ENCODE assay signal across 8 mouse cellular contexts in genomic region chr3:132747036-132747435, GRCm38 (mm10).
A peak's percentile ranks its signal among the peaks of the same experiment; 100 is the strongest.
DNase-seq lines count a peak whose midpoint lies in the region; ATAC-seq and TF ChIP-seq lines count a peak whose summit lies in the region.

No protein-coding gene starts in this region.

- WGBS in neural tube, embryonic 11.5 days, result 50% methylated on average over 3 of the region's 3 CpGs
- WGBS in forebrain, postnatal 0 days, result 17% methylated on average over 3 of the region's 3 CpGs

- no peaks in the 10 kb centered on the region for H3K9me3 ChIP-seq in neural tube, embryonic 11.5 days (ENCODE audit: control insufficient read depth, low read length)
- no peaks in the 10 kb centered on the region for H3K9me3 ChIP-seq in forebrain, postnatal 0 days (ENCODE audit: low read length)

- H3K4me3 ChIP-seq in neural tube, embryonic 11.5 days (ENCODE audit: low read depth, low read length), result no peak overlapping the region
- H3K4me3 ChIP-seq in forebrain, postnatal 0 days (ENCODE audit: low read depth, low read length), result no peak overlapping the region

- H3K27me3 ChIP-seq in neural tube, embryonic 11.5 days (ENCODE audit: control insufficient read depth, insufficient read depth, low read length), result no peaks in the 10 kb centered on the region
- H3K27me3 ChIP-seq in forebrain, postnatal 0 days (ENCODE audit: insufficient read depth, low read length), result no peaks in the 10 kb centered on the region

- peaks cover 7% of the 10 kb centered on the region; the same call in 1 of the 2 replicates for H3K4me1 ChIP-seq in neural tube, embryonic 11.5 days (ENCODE audit: control insufficient read depth, insufficient read depth, low read length)
- H3K4me1 ChIP-seq in forebrain, postnatal 0 days (ENCODE audit: insufficient read depth), result no peaks in the 10 kb centered on the region

- peak; percentile 86 for TF ChIP-seq CTCF in forebrain, postnatal 0 days (IDR thresholded peaks at IDR 0.05; ENCODE audit: low read depth)

- ATAC-seq in neural tube, embryonic 11.5 days (ENCODE audit: insufficient read depth, low FRiP score, low TSS enrichment), result peak; percentile 73
- ATAC-seq in forebrain, postnatal 0 days, result peak; percentile 97
- peak; percentile 83 for ATAC-seq in megakaryocyte, adult 5-6 weeks (ENCODE audit: poor library complexity, severe bottlenecking)

- peak; percentile 47 for DNase-seq in neural tube, embryonic 11.5 days (ENCODE audit: low spot score)
- DNase-seq in neural tube, embryonic 10.5 days (ENCODE audit: extremely low spot score, low spot score), result no peak
- DNase-seq in c-Kit-positive CD71-positive TER-119-positive erythroid progenitor cells, embryonic 14.5 days (ENCODE audit: low spot score), result peak; percentile 40
- DNase-seq in forebrain, postnatal 0 days, result peak; percentile 80
- DNase-seq in hindlimb bud, embryonic 11.5 days (ENCODE audit: extremely low spot score, low read depth, low spot score), result peak; percentile 47
- DNase-seq in left cerebral cortex, adult 18-20 months (ENCODE audit: low spot score in 2 of 2), result peak; percentile 46 to 61
- DNase-seq in spleen, postnatal 36 days (ENCODE audit: low spot score in 2 of 2), result peak; percentile 32 to 38

- no peak overlapping the region for H3K27ac ChIP-seq in neural tube, embryonic 11.5 days (ENCODE audit: low read depth, low read length)
- H3K27ac ChIP-seq in forebrain, postnatal 0 days (ENCODE audit: low read depth, low read length), result no peak overlapping the region

- no peaks in the 10 kb centered on the region for H3K36me3 ChIP-seq in neural tube, embryonic 11.5 days (ENCODE audit: control insufficient read depth, insufficient read depth, low read length)
- H3K36me3 ChIP-seq in forebrain, postnatal 0 days (ENCODE audit: insufficient read depth), result 0 out of 2 replicates have a peak, but pooled peaks cover 9% of the 10 kb centered on the region

- H3K9ac ChIP-seq in neural tube, embryonic 11.5 days (ENCODE audit: low read length), result no peak overlapping the region
- H3K9ac ChIP-seq in forebrain, postnatal 0 days, result no peak overlapping the region

- no peak overlapping the region for H3K4me2 ChIP-seq in neural tube, embryonic 11.5 days (ENCODE audit: low read depth)
- no peak overlapping the region for H3K4me2 ChIP-seq in forebrain, postnatal 0 days (ENCODE audit: low read depth)
